Mouse (Mus musculus) hindbrain, embryonic 16.5 days (tissue): Measurements from ENCODE around the gene Clec1a. TPM values are rescaled to one million over a fixed set of nuclear protein-coding genes. Genes with fewer than 3 reads are reported as not detected.

ENCODE experiments used
- ATAC-seq: fragments of 200-750 bp; cut with Nextera tagmentation; 2 replicates; pipeline ENCODE4 v1.8.0; 2017; ENCODE audit warnings: moderate TSS enrichment, moderate library complexity
- H3K27ac ChIP-seq: fragments of 300-500 bp; sonication (generic); 2 replicates; pipeline ENCODE4 v1.5.1; 2014; ENCODE audit warnings: low read depth, mild to moderate bottlenecking, control low read depth, low read length, moderate library complexity
- H3K27me3 ChIP-seq: fragments of 300-500 bp; sonication (generic); replicated peaks from 2 replicates; pipeline ENCODE4 v1.6.1; 2014; ENCODE audit warnings: low read length; ENCODE audit not compliant: control insufficient read depth, insufficient read depth
- H3K36me3 ChIP-seq: fragments of 300-500 bp; sonication (generic); 2 replicates; pipeline ENCODE4 v1.6.1; 2014; ENCODE audit warnings: mild to moderate bottlenecking, low read length, moderate library complexity, mixed read lengths; ENCODE audit not compliant: control insufficient read depth, insufficient read depth
- H3K4me1 ChIP-seq: fragments of 300-500 bp; sonication (generic); 2 replicates; pipeline ENCODE4 v1.6.1; 2014; ENCODE audit warnings: low read depth, low read length; ENCODE audit not compliant: control insufficient read depth, insufficient read depth
- H3K4me2 ChIP-seq: fragments of 300-500 bp; sonication (generic); 2 replicates; pipeline ENCODE4 v1.6.1; 2014; ENCODE audit warnings: mild to moderate bottlenecking, low read length, control low read depth, moderate library complexity
- H3K4me3 ChIP-seq: fragments of 300-500 bp; sonication (generic); 2 replicates; pipeline ENCODE4 v1.5.1; 2014; ENCODE audit warnings: mild to moderate bottlenecking, low read length, control low read depth, moderate library complexity
- H3K9ac ChIP-seq: fragments of 300-500 bp; sonication (generic); 2 replicates; pipeline ENCODE4 v1.6.1; 2014; ENCODE audit warnings: low read depth, mild to moderate bottlenecking, control low read depth, low read length, moderate library complexity
- H3K9me3 ChIP-seq: fragments of 300-500 bp; sonication (generic); 2 replicates; pipeline ENCODE4 v1.6.1; 2014; ENCODE audit warnings: mild to moderate bottlenecking, low read length, moderate library complexity; ENCODE audit not compliant: control insufficient read depth
- WGBS: fragments of 180-500 bp; shearing (Covaris S2); extraction: QIAGEN DNeasy Blood & Tissue Kit; methylation state at CpG from one replicate; pipeline ENCODE4 v1.1.7; 2014; 5-methylcytosine and 5-hydroxymethylcytosine counted together
- polyA plus RNA-seq: library from polyadenylated mRNA; unstranded; fragments of >200 nt; fragmentation: Nextera tagmentation; extraction: Ambion mirVana; gene quantifications from 2 replicates; pipeline ENCODE4 v1.2.1, GENCODE M21; 2015

Gene Clec1a
- polyA plus RNA-seq, 1 experiment from 2014 or later = 3.2 TPM

DNA sequence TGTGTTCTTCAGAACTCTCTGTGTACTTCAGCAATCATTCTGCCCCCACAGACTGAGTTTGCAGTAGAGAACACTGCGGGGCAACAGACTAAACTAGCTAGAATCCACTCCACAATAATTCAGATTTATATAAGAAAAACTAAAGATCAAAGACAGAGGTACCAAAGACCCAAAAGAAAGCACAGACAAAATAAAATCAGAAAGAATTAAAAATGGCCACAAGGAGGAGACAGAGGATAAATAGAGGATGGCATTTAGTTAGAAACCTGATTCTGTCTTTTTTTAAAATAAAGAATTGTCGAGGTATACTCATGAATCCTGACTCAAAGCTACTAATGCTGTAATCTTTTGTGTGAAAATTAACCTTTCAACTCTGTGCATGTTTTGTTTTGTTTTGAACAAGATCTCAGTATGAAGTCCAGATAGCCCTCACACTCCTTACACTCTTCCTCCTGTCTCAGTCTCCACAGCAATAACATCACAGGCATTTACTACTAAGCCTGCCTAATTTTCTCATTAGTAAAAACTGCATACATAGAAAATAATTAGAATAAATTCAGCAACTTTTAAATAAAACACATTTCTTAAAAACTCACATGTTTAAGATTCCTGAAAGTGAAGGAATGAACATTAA lies 58.6 kb downstream of the Clec1a start:
- Histone ChIP-seq H3K4me3 (no peak overlapping the region), H3K9ac (no peak overlapping the region), H3K27ac (no peak overlapping the region), H3K4me2 (no peak overlapping the region), H3K36me3 (no peaks in the 10 kb centered on the region), H3K4me1 (no peaks in the 10 kb centered on the region), H3K9me3 (no peaks in the 10 kb centered on the region), H3K27me3 (no peaks in the 10 kb centered on the region)
- 37% methylated on average over 2 of the region's 2 CpGs for WGBS
- peak; percentile 69; the same call in 1 of the 2 replicates for ATAC-seq

GRCm38 (mm10) chr6:129385774-129386173 lies 66.0 kb downstream of the Clec1a start, which contains the start of gene Clec12b:
Clec12b (minus strand) TSS chr6:129385874.
- H3K27ac ChIP-seq = no peak within 1 kb of the TSS
- 57% methylated on average over 2 of the region's 2 CpGs for WGBS
- no peaks in the 10 kb centered on the region for H3K36me3 ChIP-seq
- H3K4me2 ChIP-seq = no peak within 1 kb of the TSS
- H3K27me3 ChIP-seq = no peaks in the 10 kb centered on the region
- no peaks in the 10 kb centered on the region for H3K9me3 ChIP-seq
- ATAC-seq = no peak
- no peak within 1 kb of the TSS for H3K4me3 ChIP-seq
- no peak within 1 kb of the TSS for H3K9ac ChIP-seq
- H3K4me1 ChIP-seq = no peaks in the 10 kb centered on the region

GRCm38 (mm10) chr6:129385000-129385399 lies 66.8 kb downstream of the Clec1a start:
- no peak overlapping the region for H3K4me2 ChIP-seq
- no peaks in the 10 kb centered on the region for H3K9me3 ChIP-seq
- 51% methylated on average over 4 of the region's 4 CpGs for WGBS
- no peaks in the 10 kb centered on the region for H3K36me3 ChIP-seq
- no peak overlapping the region for H3K9ac ChIP-seq
- no peak overlapping the region for H3K27ac ChIP-seq
- no peaks in the 10 kb centered on the region for H3K4me1 ChIP-seq
- H3K4me3 ChIP-seq = no peak overlapping the region
- peak; percentile 77; the same call in 1 of the 2 replicates for ATAC-seq
- H3K27me3 ChIP-seq = no peaks in the 10 kb centered on the region

DNA sequence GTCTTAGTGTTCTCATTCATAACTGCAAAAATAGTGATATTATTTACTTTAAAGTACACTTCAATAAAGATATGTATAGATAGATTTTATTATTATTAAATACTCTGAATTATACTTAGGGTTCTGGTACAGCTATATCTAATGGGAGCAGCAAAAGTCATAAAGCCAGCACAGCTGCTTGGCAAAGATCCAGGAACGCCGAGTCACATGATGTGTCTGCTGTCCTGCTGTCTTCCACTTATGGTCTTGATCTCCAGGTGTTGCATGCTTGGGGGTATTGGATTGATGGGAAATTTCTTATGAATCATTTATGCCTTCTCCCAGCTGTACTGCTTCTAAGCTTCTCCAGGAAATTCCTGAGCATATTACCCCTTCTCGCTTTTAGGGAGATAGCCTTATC lies 68.3 kb downstream of the Clec1a start:
- Histone ChIP-seq H3K9me3 (no peaks in the 10 kb centered on the region), H3K4me2 (no peak overlapping the region), H3K27ac (no peak overlapping the region), H3K9ac (no peak overlapping the region), H3K36me3 (no peaks in the 10 kb centered on the region), H3K4me3 (no peak overlapping the region), H3K4me1 (no peaks in the 10 kb centered on the region), H3K27me3 (no peaks in the 10 kb centered on the region)
- 86% methylated on average over 3 of the region's 3 CpGs for WGBS
- no peak for ATAC-seq

- H3K27ac ChIP-seq = no peak overlapping the region
- no peak overlapping the region for H3K4me3 ChIP-seq
- no peak overlapping the region for H3K4me2 ChIP-seq
- no peak overlapping the region for H3K9ac ChIP-seq
- H3K27me3 ChIP-seq = no peaks in the 10 kb centered on the region
- H3K4me1 ChIP-seq = no peaks in the 10 kb centered on the region
- no peak for ATAC-seq
- no peaks in the 10 kb centered on the region for H3K36me3 ChIP-seq
- no peaks in the 10 kb centered on the region for H3K9me3 ChIP-seq
- WGBS = 72% methylated on average over 1 of the region's 1 CpGs
These were observed 70.1 kb downstream of the Clec1a start for GRCm38 (mm10) chr6:129381736-129382135.

DNA sequence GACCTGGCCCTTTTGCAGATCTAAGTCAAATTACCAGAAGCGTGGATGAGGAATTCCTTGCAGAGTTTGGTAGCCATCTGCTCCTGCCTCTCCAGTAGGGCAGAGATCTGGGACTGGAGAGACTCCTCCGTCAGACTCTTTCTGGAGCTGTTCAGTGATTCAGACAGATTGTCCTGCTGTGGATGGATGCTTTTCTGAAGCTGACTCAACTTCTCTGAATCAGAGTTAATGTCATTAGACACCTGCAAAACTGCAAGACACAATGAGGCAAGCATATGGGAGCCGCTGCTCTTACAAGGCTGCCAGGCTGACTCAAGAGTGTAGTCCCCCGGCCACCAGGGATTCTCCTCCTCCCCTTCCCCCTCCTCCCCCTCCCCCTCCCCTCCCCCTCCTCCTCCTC lies 71.3 kb downstream of the Clec1a start:
- 48% methylated on average over 3 of the region's 4 CpGs for WGBS
- no peaks in the 10 kb centered on the region for H3K9me3 ChIP-seq
- no peaks in the 10 kb centered on the region for H3K27me3 ChIP-seq
- no peak overlapping the region for H3K9ac ChIP-seq
- no peaks in the 10 kb centered on the region for H3K36me3 ChIP-seq
- H3K4me3 ChIP-seq = no peak overlapping the region
- no peak overlapping the region for H3K4me2 ChIP-seq
- ATAC-seq = peak; percentile 73; the same call in 1 of the 2 replicates
- no peak overlapping the region for H3K27ac ChIP-seq
- H3K4me1 ChIP-seq = no peaks in the 10 kb centered on the region

DNA sequence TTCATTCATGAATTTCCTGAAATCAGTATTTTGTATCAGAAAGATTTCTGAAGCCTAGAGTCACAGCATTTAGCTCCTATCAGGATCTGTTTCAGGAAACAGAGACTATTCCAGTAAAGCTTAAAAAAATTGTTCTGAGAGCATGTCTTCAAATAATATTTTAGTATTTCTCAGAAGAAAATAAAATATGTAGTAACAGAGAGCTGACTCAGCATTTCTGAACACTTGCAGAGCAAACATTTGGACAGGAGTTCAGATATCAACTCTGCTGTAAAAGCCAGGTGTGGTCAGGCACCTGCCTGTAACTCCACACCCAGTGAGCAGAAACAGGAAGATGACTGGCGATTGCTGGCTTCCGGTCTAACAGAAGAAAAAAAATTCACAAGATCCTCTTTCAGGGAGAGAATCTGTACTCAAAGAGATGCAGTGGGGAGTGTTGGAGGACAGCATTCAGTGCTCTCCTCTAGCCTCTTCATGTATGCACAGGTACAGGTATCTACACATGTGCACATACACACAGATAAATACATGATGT lies 76.8 kb downstream of the Clec1a start:
- Histone ChIP-seq H3K9ac (no peak overlapping the region), H3K4me3 (no peak overlapping the region), H3K4me2 (no peak overlapping the region), H3K27me3 (no peaks in the 10 kb centered on the region), H3K27ac (no peak overlapping the region), H3K36me3 (no peaks in the 10 kb centered on the region), H3K4me1 (no peaks in the 10 kb centered on the region), H3K9me3 (no peaks in the 10 kb centered on the region)
- WGBS = 88% methylated on average over 2 of the region's 2 CpGs
- ATAC-seq = no peak

Other genes with a start within 250 kb of the Clec1a start
- gene Cd69, start 176.6 kb downstream of the Clec1a start, polyA plus RNA-seq = 0.09 TPM in 1 of 2 replicates, not detected in the other
- not detected in 2 replicates for gene 4922502D21Rik, start 120.2 kb downstream of the Clec1a start, polyA plus RNA-seq
- 0.15 and 0.26 TPM in 2 replicates for gene Clec12a, start 109.3 kb downstream of the Clec1a start, polyA plus RNA-seq
- gene Clec12b, start 66.1 kb downstream of the Clec1a start, polyA plus RNA-seq = 0.39 and 0.98 TPM in 2 replicates
- 0.73 and 0.79 TPM in 2 replicates for gene Clec1b, start 54.7 kb downstream of the Clec1a start, polyA plus RNA-seq
- 0.10 and 0.24 TPM in 2 replicates for gene Clec9a, start 43.1 kb downstream of the Clec1a start, polyA plus RNA-seq
- not detected in 2 replicates for gene Olr1, start 55.2 kb upstream of the Clec1a start, polyA plus RNA-seq
- not detected in 2 replicates for gene Tmem52b, start 60.6 kb upstream of the Clec1a start, polyA plus RNA-seq
- 237 and 271 TPM in 2 replicates for gene Gabarapl1, start 81.2 kb upstream of the Clec1a start, polyA plus RNA-seq
- gene Klre1, start 125.9 kb upstream of the Clec1a start, polyA plus RNA-seq = not detected in 2 replicates
- not detected in 2 replicates for gene Klrd1, start 139.8 kb upstream of the Clec1a start, polyA plus RNA-seq
- gene Klrk1, start 171.9 kb upstream of the Clec1a start, polyA plus RNA-seq = 0.25 and 0.26 TPM in 2 replicates
- gene Klrc3, start 191.3 kb upstream of the Clec1a start, polyA plus RNA-seq = not detected in 2 replicates
- gene Klrc2, start 208.7 kb upstream of the Clec1a start, polyA plus RNA-seq = not detected in 2 replicates
- not detected in 2 replicates for gene Klrc1, start 227.0 kb upstream of the Clec1a start, polyA plus RNA-seq